Mouse (Mus musculus) intestine, embryonic 15.5 days (tissue): ENCODE measurements around the gene 1700022I11Rik. TPM values are rescaled to one million over a fixed set of nuclear protein-coding genes. Genes with fewer than 3 reads are reported as not detected.
A peak's percentile ranks its signal among the peaks of the same experiment; 100 is the strongest.

Source experiments
- ATAC-seq: fragments of 200-750 bp; cut with Nextera tagmentation; 2 replicates; pipeline ENCODE4 v1.8.0; 2017; ENCODE audit warnings: moderate TSS enrichment, moderate library complexity
- H3K27ac ChIP-seq: fragments of 300-500 bp; sonication (generic); 2 replicates; pipeline ENCODE4 v1.5.1; 2015; ENCODE audit warnings: mild to moderate bottlenecking, inconsistent platforms
- H3K27me3 ChIP-seq: fragments of 300-500 bp; sonication (generic); replicated peaks from 2 replicates; pipeline ENCODE4 v1.6.1; 2015; ENCODE audit warnings: inconsistent platforms
- H3K36me3 ChIP-seq: fragments of 300-500 bp; sonication (generic); 2 replicates; pipeline ENCODE4 v1.6.1; 2015; ENCODE audit warnings: inconsistent platforms
- H3K4me1 ChIP-seq: fragments of 300-500 bp; sonication (generic); replicated peaks from 2 replicates; pipeline ENCODE4 v1.6.1; 2015; ENCODE audit warnings: inconsistent platforms
- H3K4me2 ChIP-seq: fragments of 300-500 bp; sonication (generic); replicated peaks from 2 replicates; pipeline ENCODE4 v1.6.1; 2015; ENCODE audit warnings: mild to moderate bottlenecking, inconsistent platforms
- H3K4me3 ChIP-seq: fragments of 300-500 bp; sonication (generic); replicated peaks from 2 replicates; pipeline ENCODE4 v1.5.1; 2015; ENCODE audit warnings: inconsistent platforms
- H3K9ac ChIP-seq: fragments of 300-500 bp; sonication (generic); 2 replicates; pipeline ENCODE4 v1.6.1; 2015; ENCODE audit warnings: inconsistent platforms
- H3K9me3 ChIP-seq: fragments of 300-500 bp; sonication (generic); 2 replicates; pipeline ENCODE4 v1.6.1; 2016; ENCODE audit warnings: inconsistent platforms
- WGBS: fragments of 180-500 bp; shearing (Covaris S2); methylation state at CpG from one replicate; pipeline ENCODE4 v1.1.7; 2015; 5-methylcytosine and 5-hydroxymethylcytosine counted together
- polyA plus RNA-seq: library from polyadenylated mRNA; unstranded; fragments of >200 nt; fragmentation: Nextera tagmentation; extraction: Ambion mirVana; gene quantifications from 2 replicates; pipeline ENCODE4 v1.2.1, GENCODE M21; 2015

The 1700022I11Rik gene
- polyA plus RNA-seq, 1 experiment from 2014 or later: 0.33 TPM

DNA sequence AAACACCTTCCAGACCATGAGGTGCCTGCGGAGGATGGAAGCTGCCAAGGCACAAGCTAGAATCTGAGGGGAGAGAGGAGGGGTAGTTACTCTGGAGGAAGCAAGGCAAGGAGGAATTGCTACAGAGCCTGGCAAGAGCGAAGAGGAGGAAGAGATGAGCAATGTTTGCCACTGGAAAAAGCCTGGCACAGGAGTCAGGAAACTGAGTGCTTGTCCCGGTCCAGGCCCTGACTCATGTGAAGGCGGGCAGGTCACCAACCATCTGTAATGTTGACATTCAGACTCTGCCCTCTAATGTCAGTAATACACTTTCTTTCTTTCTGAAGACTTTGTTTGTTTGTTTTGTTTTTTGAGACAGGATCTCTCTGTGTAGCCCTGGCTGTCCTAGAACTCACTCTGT lies 48.8 kb downstream of the 1700022I11Rik start:
- Histone ChIP-seq H3K4me1 (no peaks in the 10 kb centered on the region), H3K9me3 (no peaks in the 10 kb centered on the region), H3K4me3 (no peak overlapping the region), H3K27me3 (no peaks in the 10 kb centered on the region), H3K9ac (no peak overlapping the region), H3K27ac (no peak overlapping the region), H3K36me3 (peaks cover 20% of the 10 kb centered on the region; the same call in 1 of the 2 replicates), H3K4me2 (no peak overlapping the region)
- 93% methylated on average over 4 of the region's 4 CpGs for WGBS
- no peak for ATAC-seq

DNA sequence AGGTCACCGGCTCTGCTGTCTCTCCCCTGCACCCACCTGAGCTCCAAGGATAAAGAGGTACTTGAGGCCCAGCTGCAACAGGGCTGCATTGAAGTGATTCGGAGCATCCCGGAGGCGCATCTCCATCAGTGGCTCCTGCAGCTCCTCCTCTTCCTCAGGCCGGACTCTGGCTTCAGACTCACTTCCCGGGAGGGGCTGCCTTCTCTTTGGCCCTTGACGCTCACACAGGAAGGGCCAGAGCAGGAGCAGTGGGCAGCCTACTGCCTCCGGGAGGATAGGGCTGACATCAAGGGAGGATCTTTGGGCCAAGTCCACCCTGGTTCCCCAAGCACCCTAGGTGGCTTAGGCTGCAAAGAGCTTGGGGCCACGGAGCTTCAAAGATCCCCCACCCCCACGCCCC lies 49.8 kb downstream of the 1700022I11Rik start:
- ATAC-seq: no peak
- Histone ChIP-seq H3K9me3 (no peaks in the 10 kb centered on the region), H3K4me3 (no peak overlapping the region), H3K9ac (no peak overlapping the region), H3K4me1 (no peaks in the 10 kb centered on the region), H3K36me3 (peaks cover 24% of the 10 kb centered on the region; the same call in 1 of the 2 replicates), H3K27ac (no peak overlapping the region), H3K27me3 (no peaks in the 10 kb centered on the region), H3K4me2 (no peak overlapping the region)
- 95% methylated on average over 10 of the region's 10 CpGs for WGBS

DNA sequence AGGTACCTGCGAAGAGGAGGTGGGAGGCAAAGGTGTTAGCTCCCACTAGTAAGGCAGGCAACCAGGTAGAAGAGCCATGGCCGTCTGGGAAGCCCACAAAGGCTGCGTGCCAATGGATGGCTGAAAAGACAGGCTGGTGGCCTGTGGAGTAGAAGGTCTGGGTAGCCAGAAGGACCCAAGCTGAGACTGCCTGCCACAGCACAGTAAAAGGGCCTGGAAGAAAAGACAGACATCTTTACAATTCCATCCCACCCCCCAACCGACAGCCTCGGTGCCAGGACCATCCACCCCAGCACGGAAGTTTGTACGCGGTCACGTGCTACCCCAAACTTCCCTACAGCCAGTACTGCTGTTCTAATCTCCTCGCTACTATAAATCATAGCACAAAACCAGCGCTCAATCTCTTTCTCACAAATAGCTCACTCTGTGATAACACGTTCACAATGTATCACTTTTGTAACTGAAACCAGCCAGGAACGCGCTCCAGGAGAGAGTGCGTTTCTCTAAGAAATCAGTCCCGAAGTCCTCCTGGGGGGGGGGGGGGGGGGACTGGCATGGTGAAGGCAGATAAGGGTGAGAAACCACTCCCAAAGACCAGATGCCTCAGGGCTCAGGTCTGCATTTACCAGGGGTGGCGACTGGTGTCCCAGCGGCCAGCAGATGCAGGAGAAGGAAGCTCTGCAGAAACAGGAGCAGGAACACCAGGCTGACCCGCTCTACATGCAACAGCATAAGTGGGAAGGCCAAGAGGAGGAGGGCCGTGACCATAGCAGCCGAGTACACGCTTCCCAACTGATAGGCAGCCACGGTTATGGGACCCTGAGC lies 50.4 kb downstream of the 1700022I11Rik start:
- ATAC-seq: no peak
- Histone ChIP-seq H3K36me3 (peaks cover 24% of the 10 kb centered on the region; the same call in 1 of the 2 replicates), H3K27me3 (no peaks in the 10 kb centered on the region), H3K4me1 (peaks cover 6% of the 10 kb centered on the region), H3K9ac (no peak overlapping the region), H3K4me2 (no peak overlapping the region), H3K4me3 (no peak overlapping the region), H3K9me3 (no peaks in the 10 kb centered on the region), H3K27ac (no peak overlapping the region)
- WGBS: 92% methylated on average over 23 of the region's 23 CpGs

DNA sequence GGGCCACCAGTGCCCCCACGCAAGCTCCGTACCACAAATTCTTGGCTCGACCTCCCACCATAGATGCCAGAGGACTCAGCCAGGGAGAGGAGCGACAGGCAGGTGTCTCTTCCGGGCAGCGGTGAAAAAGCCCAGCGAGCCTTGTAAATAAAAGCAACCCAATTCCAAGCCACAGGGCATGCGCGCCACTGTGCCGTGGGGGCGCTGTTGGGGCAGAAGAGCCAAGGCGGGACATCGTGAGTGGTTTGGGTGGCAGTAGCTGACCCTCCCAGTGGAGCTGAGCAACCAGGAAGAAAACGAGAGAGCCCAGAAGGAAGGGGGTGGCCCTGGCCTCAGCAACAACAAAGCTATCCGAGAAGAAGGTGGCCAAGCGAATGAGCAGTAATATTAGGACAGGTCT lies 51.5 kb downstream of the 1700022I11Rik start:
- Histone ChIP-seq H3K4me3 (no peak overlapping the region), H3K27ac (no peak overlapping the region), H3K9me3 (no peaks in the 10 kb centered on the region), H3K36me3 (peaks cover 24% of the 10 kb centered on the region; the same call in 1 of the 2 replicates), H3K27me3 (no peaks in the 10 kb centered on the region), H3K4me2 (no peak overlapping the region), H3K4me1 (peaks cover 7% of the 10 kb centered on the region), H3K9ac (no peak overlapping the region)
- 87% methylated on average over 16 of the region's 16 CpGs for WGBS
- ATAC-seq: no peak

DNA sequence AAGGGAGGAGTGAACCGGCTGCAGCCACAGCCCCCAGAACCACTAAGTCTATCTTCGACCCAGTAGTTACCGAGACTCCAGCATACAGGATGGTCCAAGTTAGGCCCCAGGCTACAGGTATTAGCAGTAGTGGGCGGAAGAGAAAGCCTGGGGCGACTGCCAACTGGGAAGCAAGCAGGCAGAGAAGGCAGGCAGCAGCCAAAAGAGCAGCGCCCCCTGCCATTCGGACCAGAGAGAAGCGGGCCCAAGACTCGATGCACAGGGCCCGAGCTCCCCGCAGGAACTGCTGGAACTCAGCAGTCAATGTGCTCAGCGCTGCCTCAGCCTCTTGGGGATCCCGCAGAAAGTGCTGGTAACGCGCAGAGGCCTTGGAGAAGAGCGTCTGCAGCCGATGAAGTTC lies 51.9 kb downstream of the 1700022I11Rik start:
- H3K36me3 ChIP-seq: peaks cover 24% of the 10 kb centered on the region; the same call in 1 of the 2 replicates
- peaks cover 7% of the 10 kb centered on the region for H3K4me1 ChIP-seq
- H3K4me3 ChIP-seq: no peak overlapping the region
- ATAC-seq: no peak
- WGBS: 75% methylated on average over 17 of the region's 17 CpGs
- no peaks in the 10 kb centered on the region for H3K27me3 ChIP-seq
- no peak overlapping the region for H3K9ac ChIP-seq
- H3K9me3 ChIP-seq: no peaks in the 10 kb centered on the region
- no peak overlapping the region for H3K27ac ChIP-seq
- no peak overlapping the region for H3K4me2 ChIP-seq

DNA sequence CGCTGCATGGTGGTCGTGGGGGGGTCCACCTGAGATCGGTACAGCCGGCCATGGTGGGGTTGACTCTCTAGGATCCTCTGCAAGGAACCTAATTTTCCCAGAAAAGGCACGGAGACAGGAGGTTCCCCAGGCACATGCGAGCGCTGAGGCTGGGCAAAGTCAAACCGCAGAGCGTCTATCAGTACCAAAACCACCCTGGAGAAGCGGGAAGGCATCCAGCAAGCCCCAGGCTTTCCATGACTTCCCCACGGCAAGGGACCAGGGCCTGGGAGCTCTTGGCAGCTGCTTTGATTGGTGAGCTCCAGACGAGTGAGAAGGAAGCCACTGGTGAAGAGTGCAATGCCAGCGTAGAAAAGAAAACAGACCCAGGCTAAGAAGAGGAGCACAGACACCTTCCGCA lies 55.3 kb downstream of the 1700022I11Rik start:
- H3K27ac ChIP-seq: 0 out of 2 replicates have a peak overlapping the region, but pooled peaks have one; percentile 83
- ATAC-seq: no peak

DNA sequence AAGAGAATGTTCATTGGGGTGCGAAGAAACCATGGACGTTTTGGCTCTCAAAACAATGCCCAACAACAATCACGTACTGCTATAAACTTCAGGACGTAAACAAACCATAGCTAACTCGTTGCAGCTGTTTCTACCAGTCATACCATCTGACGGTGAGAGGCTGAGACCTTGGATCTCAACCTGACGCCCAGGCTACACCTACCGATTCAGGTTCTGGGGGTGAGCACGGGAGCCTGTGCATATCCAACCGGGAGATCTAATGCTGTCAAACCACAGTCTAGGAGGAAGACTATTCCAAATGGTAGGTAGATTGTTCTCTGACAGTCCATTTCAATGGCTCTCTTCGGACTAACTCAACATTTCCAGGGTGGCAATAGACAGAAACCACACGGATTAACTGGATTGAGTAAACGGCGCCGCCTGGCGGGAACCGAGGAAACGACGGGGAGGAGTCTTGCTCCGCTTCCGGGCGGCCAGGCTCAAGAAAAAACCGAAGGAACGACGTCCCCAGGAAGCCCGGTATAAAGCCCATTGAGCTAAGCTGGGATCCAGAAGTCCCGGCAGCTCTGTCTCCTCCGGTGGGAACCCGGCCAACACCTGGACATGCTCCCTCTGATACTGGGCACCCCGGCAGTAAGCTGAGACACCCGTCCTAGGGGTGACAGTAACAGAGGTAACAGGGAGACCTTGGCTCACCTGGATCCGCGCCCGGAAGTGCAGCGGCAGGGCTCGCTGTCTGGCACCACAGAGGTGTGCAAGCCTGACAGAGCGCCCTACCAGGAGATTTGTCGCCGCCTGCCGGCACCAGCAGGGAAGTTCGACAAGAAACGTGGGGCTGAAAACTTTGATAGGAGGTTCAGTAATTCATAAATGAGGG lies 55.9 kb downstream of the 1700022I11Rik start, which contains the start of gene Pigo:
TSS of gene Pigo (minus strand) at position 736 of the 877 bp plus-strand sequence.
- Histone ChIP-seq H3K4me3 (peak within 1 kb of the TSS; percentile 52), H3K4me1 (peaks cover 12% of the 10 kb centered on the region), H3K36me3 (peaks cover 39% of the 10 kb centered on the region), H3K27ac (peak within 1 kb of the TSS; percentile 83), H3K4me2 (peak within 1 kb of the TSS; percentile 60), H3K9me3 (no peaks in the 10 kb centered on the region), H3K27me3 (no peaks in the 10 kb centered on the region), H3K9ac (peak within 1 kb of the TSS; percentile 57)
- 5% methylated on average over 42 of the region's 42 CpGs for whole genome bisulfite sequencing
- ATAC-seq: peak; percentile 97

More for the DNA sequence above, 55.3 kb downstream of the 1700022I11Rik start:
- Histone ChIP-seq H3K9me3 (no peaks in the 10 kb centered on the region), H3K9ac (peak overlapping the region; percentile 50), H3K4me2 (peak overlapping the region; percentile 60), H3K36me3 (peaks cover 43% of the 10 kb centered on the region), H3K4me3 (peak overlapping the region; percentile 52), H3K27me3 (no peaks in the 10 kb centered on the region), H3K4me1 (peaks cover 7% of the 10 kb centered on the region)
- WGBS: 75% methylated on average over 14 of the region's 14 CpGs

DNA sequence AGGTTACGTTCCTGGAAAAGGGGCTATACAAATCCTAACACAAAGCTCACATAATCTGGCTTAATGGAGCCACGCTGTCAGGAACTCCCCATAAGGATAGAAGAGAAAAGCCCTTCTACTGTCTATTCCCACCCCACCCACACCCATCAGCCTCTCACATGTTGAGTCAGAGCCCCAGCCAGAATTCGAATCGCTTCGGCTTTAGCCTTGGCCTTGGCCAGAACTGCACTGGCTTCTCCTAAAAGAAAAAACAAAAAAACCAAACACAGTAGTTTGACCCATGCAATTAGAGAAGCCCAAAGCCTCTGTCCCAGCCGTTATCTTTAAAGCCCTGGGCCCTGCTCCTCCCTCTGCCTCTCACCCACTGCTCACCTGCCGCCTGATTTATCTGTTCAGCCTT lies 59.7 kb downstream of the 1700022I11Rik start:
- Histone ChIP-seq H3K4me1 (peaks cover 15% of the 10 kb centered on the region), H3K4me2 (no peak overlapping the region), H3K9me3 (no peaks in the 10 kb centered on the region), H3K36me3 (peaks cover 21% of the 10 kb centered on the region), H3K4me3 (no peak overlapping the region), H3K27ac (no peak overlapping the region), H3K9ac (no peak overlapping the region), H3K27me3 (no peaks in the 10 kb centered on the region)
- WGBS: 91% methylated on average over 7 of the region's 7 CpGs
- ATAC-seq: no peak

DNA sequence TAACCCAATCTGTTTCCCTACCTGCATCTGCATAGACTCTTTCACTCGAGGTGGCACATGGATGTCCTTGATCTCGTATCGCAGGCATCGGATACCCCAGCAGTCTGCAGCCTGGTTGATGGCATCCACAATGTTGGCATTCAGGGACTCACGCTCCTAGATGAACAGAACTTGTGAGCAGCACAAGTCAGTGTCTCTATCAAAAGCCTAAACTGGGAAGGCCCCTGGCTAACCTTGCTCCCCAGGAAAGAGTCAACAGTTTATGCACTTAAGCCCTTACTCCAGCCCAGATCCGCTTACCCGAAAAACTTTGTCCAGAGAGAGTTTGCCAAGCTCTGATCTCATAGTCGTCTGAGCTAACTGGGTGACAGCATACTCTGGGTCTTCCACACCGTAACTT lies 60.3 kb downstream of the 1700022I11Rik start:
- Histone ChIP-seq H3K27me3 (no peaks in the 10 kb centered on the region), H3K4me1 (peaks cover 10% of the 10 kb centered on the region), H3K4me3 (0 out of 2 replicates have a peak overlapping the region, but pooled peaks have one; percentile 77), H3K27ac (no peak overlapping the region), H3K9ac (no peak overlapping the region), H3K4me2 (0 out of 2 replicates have a peak overlapping the region, but pooled peaks have one; percentile 84), H3K9me3 (no peaks in the 10 kb centered on the region), H3K36me3 (peaks cover 21% of the 10 kb centered on the region)
- no peak for ATAC-seq
- WGBS: 93% methylated on average over 9 of the region's 9 CpGs

DNA sequence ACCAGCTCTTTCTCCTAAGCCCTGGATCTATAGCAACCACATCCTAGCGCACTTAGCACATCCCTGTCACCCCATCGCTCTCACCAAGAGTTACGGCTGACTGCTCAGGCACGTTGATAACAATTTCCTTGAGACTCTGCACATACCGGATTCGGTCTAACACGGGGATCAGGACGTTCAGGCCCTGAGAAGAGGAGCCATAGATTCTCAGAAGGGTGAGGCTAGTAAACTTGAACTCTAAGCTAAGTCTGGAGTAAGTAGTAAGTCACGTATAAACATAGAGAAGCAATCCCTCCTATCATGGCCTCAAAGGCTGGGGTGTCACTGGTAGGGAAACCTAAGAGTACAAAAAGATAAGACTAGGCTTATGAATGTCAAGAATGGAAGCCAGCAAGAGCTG lies 60.9 kb downstream of the 1700022I11Rik start:
- no peak for ATAC-seq
- 67% methylated on average over 9 of the region's 9 CpGs for WGBS
- no peaks in the 10 kb centered on the region for H3K27me3 ChIP-seq
- H3K27ac ChIP-seq: peak overlapping the region; percentile 82; the same call in 1 of the 2 replicates
- H3K4me1 ChIP-seq: peaks cover 9% of the 10 kb centered on the region
- H3K36me3 ChIP-seq: peaks cover 21% of the 10 kb centered on the region
- peak overlapping the region; percentile 92 for H3K9ac ChIP-seq
- peak overlapping the region; percentile 77 for H3K4me3 ChIP-seq
- no peaks in the 10 kb centered on the region for H3K9me3 ChIP-seq
- peak overlapping the region; percentile 84 for H3K4me2 ChIP-seq

DNA sequence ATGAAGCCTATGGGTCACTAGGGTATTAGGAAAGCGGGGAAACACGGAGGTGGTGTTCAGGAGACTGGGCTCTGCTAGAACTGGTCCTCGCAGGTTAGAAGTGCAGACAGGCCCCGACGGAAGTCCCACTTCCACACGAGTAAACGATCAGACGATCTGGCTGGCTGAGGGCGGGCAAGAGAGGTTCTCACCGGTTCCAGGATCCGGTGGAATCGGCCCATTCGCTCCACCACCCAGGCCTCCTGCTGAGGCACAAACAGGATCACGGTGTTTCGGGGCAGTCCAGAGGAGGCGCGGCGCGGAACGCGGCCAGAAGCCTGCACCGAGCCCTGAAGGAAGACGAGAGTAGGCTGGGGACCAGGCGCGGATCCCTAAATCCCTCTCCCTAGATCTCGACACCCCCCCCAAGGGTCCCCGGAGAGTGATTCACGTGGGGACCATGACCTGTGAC lies 61.4 kb downstream of the 1700022I11Rik start:
- ATAC-seq: peak; percentile 75
- peaks cover 9% of the 10 kb centered on the region for H3K4me1 ChIP-seq
- WGBS: 1% methylated on average over 28 of the region's 28 CpGs

More for the DNA sequence above, 61.4 kb downstream of the 1700022I11Rik start:
- H3K9ac ChIP-seq: peak overlapping the region; percentile 92
- peak overlapping the region; percentile 82 for H3K27ac ChIP-seq
- H3K4me2 ChIP-seq: peak overlapping the region; percentile 84
- no peaks in the 10 kb centered on the region for H3K27me3 ChIP-seq
- no peaks in the 10 kb centered on the region for H3K9me3 ChIP-seq
- peak overlapping the region; percentile 77 for H3K4me3 ChIP-seq
- H3K36me3 ChIP-seq: peaks cover 21% of the 10 kb centered on the region
